In the genomic region with DNA sequence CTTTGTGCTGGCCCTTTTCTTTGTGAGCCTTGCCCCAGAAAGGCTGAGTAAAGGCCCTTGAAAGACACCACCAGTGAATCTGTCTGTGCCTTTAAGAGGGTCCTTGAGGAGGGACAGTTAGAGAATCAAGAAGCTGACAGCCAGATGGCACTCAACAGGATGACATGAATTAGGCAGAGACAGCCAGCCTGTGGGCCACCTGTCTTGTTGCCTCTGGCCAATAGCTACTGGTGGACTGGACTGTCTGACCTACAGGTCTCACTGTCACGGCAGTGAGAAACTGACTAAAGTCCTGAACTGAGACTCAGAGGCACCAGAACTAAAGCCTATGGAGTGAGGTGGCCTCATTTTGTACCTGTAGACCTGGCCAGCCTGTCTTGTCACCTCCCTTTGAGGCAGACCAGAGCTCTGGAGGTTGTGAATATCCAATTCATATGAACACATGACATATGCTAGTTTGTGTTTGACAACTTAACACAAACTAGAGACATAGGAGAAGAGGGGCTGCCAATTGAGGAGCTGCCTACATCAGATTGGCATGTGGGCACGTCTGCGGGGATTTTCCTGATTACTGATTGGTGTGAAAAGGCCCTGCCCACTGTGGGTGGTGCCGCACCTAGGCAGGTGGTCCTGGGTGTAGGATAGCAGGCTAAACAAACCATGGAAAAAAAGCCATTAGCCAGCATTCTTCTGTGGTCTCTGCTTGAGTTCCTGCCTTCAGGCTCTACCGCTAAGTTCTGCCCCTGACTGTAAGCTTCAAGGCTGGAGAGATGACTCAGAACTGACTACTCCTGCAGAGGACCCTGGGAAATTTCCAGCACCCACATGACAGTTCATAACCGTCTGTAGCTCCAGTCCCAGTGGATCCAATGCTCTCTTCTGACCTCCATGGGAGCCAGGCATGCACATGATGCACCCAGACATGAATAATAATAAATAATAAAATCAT, we compare ENCODE assay signal across 8 mouse cellular contexts.
DNase-seq lines count a peak whose midpoint lies in the region; ATAC-seq and TF ChIP-seq lines count a peak whose summit lies in the region.

No protein-coding gene starts in this region.

- no peak overlapping the region for H3K9ac ChIP-seq in forebrain, postnatal 0 days
- no peak overlapping the region for H3K9ac ChIP-seq in midbrain, embryonic 15.5 days

- no peak overlapping the region for H3K4me3 ChIP-seq in cerebellum, adult 2 months (replicated peaks; ENCODE audit: insufficient read depth, low read depth, low read length)
- H3K4me3 ChIP-seq in forebrain, postnatal 0 days (ENCODE audit: low read depth, low read length): no peak overlapping the region
- H3K4me3 ChIP-seq in midbrain, embryonic 15.5 days: no peak overlapping the region

- peak; percentile 27 for DNase-seq in kidney, adult 18-20 months
- no peak for DNase-seq in kidney, adult 9 months
- peak; percentile 74 to 85 for DNase-seq in cerebellum, adult 2 months
- DNase-seq in forebrain, postnatal 0 days: no peak
- no peak for DNase-seq in lung, postnatal 4 days
- no peak for DNase-seq in gastrocnemius, postnatal 36 days
- DNase-seq in embryo, embryonic 11 days: no peak

- no peaks in the 10 kb centered on the region for H3K9me3 ChIP-seq in forebrain, postnatal 0 days (ENCODE audit: low read length)
- H3K9me3 ChIP-seq in midbrain, embryonic 15.5 days: no peaks in the 10 kb centered on the region

- intact Hi-C loops in gastrocnemius, postnatal 36 days (cut with DNase I): no loop called here

- WGBS in cerebellum, adult 2 months: 59% methylated on average over 6 of the region's 6 CpGs
- 80% methylated on average over 6 of the region's 6 CpGs for WGBS in forebrain, postnatal 0 days
- 85% methylated on average over 6 of the region's 6 CpGs for WGBS in midbrain, embryonic 15.5 days

- no peaks in the 10 kb centered on the region for H3K27me3 ChIP-seq in cerebellum, adult 2 months (ENCODE audit: control insufficient read depth, insufficient read depth, low read length)
- no peaks in the 10 kb centered on the region for H3K27me3 ChIP-seq in forebrain, postnatal 0 days (ENCODE audit: insufficient read depth, low read length)
- H3K27me3 ChIP-seq in midbrain, embryonic 15.5 days (replicated peaks): no peaks in the 10 kb centered on the region

- TF ChIP-seq POLR2A in cerebellum, adult 2 months (IDR thresholded peaks at IDR 0.05; ENCODE audit: borderline replicate concordance, insufficient read depth, low read length): no peak

- ATAC-seq in forebrain, postnatal 0 days: no peak
- no peak for ATAC-seq in midbrain, embryonic 15.5 days (replicated peaks)

- H3K36me3 ChIP-seq in forebrain, postnatal 0 days (ENCODE audit: insufficient read depth): no peaks in the 10 kb centered on the region
- H3K36me3 ChIP-seq in midbrain, embryonic 15.5 days (replicated peaks): no peaks in the 10 kb centered on the region

- H3K4me2 ChIP-seq in forebrain, postnatal 0 days (ENCODE audit: low read depth): no peak overlapping the region
- no peak overlapping the region for H3K4me2 ChIP-seq in midbrain, embryonic 15.5 days

- peak overlapping the region; percentile 65 for H3K27ac ChIP-seq in cerebellum, adult 2 months (ENCODE audit: insufficient read depth, low read length)
- peak overlapping the region; percentile 75 for H3K27ac ChIP-seq in forebrain, postnatal 0 days (ENCODE audit: low read depth, low read length)
- H3K27ac ChIP-seq in midbrain, embryonic 15.5 days: peak overlapping the region; percentile 74

- peaks cover 20% of the 10 kb centered on the region for H3K4me1 ChIP-seq in cerebellum, adult 2 months (ENCODE audit: control insufficient read depth, insufficient read depth, low read length)
- H3K4me1 ChIP-seq in forebrain, postnatal 0 days (ENCODE audit: insufficient read depth): peaks cover 10% of the 10 kb centered on the region; the same call in 1 of the 2 replicates
- peaks cover 25% of the 10 kb centered on the region for H3K4me1 ChIP-seq in midbrain, embryonic 15.5 days

- no peak for TF ChIP-seq CTCF in cerebellum, adult 2 months (IDR thresholded peaks at IDR 0.05; ENCODE audit: borderline replicate concordance, insufficient read depth, low read depth, low read length)
- TF ChIP-seq CTCF in forebrain, postnatal 0 days (IDR thresholded peaks at IDR 0.05; ENCODE audit: low read depth): no peak

Comparison
In these comparisons a context has a peak if more than half of its experiments do, and no peak if none do; other contexts are left out.
1. DNase-seq: peak in kidney, adult 18-20 months (single experiment) and cerebellum, adult 2 months (2 of 2); none in kidney, adult 9 months (single experiment), forebrain, postnatal 0 days (single experiment), lung, postnatal 4 days (0 of 2), gastrocnemius, postnatal 36 days (0 of 2) and embryo, embryonic 11 days (single experiment).
2. Peak in every context shown above with its lines, with median percentiles within 50 percentile points of each other: H3K27ac ChIP-seq.